ENCODE assay signal across 25 mouse cellular contexts in the genomic region with DNA sequence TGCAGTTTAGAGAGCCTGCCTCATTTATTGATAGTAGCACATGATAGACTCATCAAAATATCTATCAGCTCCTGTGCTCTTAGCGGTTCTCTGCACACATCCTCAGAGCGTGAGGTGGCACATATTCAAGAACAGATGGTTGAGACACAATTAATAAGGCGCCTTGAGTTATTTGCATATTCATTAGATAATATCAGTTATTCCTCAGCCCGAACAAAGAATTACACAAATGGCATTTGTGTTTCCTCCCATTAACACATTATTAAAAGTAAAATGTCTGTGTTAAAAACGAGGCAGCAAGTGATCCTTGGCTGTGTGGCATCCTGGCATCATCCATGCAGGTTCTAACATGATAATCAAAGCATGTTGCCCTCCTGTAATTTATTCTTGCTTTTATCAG.
DNase-seq lines count a peak whose midpoint lies in the region; ATAC-seq and TF ChIP-seq lines count a peak whose summit lies in the region.
"Had no signal": no experiment of that assay in that cellular context is flagged by ENCODE, and none has a peak within 500 bp of the region (broad histone marks: within the 10 kb centered on the region; RNA-seq: fewer than 3 reads in every experiment).

No protein-coding gene starts in this region.

- no peaks in the 10 kb centered on the region for H3K9me3 ChIP-seq in forebrain, embryonic 14.5 days (replicated peaks; ENCODE audit: control insufficient read depth, low read length)
- H3K9me3 ChIP-seq in forebrain, embryonic 10.5 days, result no peaks in the 10 kb centered on the region
- no peaks in the 10 kb centered on the region for H3K9me3 ChIP-seq in midbrain, postnatal 0 days (ENCODE audit: low read length)
- no peaks in the 10 kb centered on the region for H3K9me3 ChIP-seq in midbrain, embryonic 10.5 days (replicated peaks)
- no peaks in the 10 kb centered on the region for H3K9me3 ChIP-seq in forebrain, postnatal 0 days (ENCODE audit: low read length)
- H3K9me3 ChIP-seq: embryonic facial prominence, embryonic 12.5 days; heart, embryonic 13.5 days; limb, embryonic 12.5 days; liver, embryonic 15.5 days; midbrain, embryonic 12.5 days; neural tube, embryonic 12.5 days had no signal

- H3K4me2 ChIP-seq in forebrain, embryonic 14.5 days (ENCODE audit: low read length), result no peak overlapping the region
- H3K4me2 ChIP-seq in midbrain, postnatal 0 days (ENCODE audit: low read depth, low read length, poor library complexity, severe bottlenecking), result no peak overlapping the region
- H3K4me2 ChIP-seq in forebrain, postnatal 0 days (ENCODE audit: low read depth), result no peak overlapping the region
- H3K4me2 ChIP-seq: embryonic facial prominence, embryonic 12.5 days; heart, embryonic 13.5 days; limb, embryonic 12.5 days; liver, embryonic 15.5 days; lung, embryonic 14.5 days; midbrain, embryonic 12.5 days; neural tube, embryonic 12.5 days had no signal

- DNase-seq in forebrain, embryonic 14.5 days (ENCODE audit: low spot score), result peak; percentile 89
- no peak for DNase-seq in forebrain, embryonic 10.5 days (ENCODE audit: extremely low spot score, low spot score)
- DNase-seq in layer of hippocampus, adult 9-10 months (ENCODE audit: low spot score), result peak; percentile 8
- DNase-seq in layer of hippocampus, postnatal 25 days (ENCODE audit: extremely low spot score in 1 of 2, low spot score in 1 of 2), result no peak
- DNase-seq in midbrain, postnatal 0 days (ENCODE audit: low spot score), result peak; percentile 54
- no peak for DNase-seq in midbrain, embryonic 10.5 days (ENCODE audit: low spot score)
- DNase-seq in forebrain, postnatal 0 days, result peak; percentile 66
- no peak for DNase-seq in gastrocnemius, postnatal 4 days (ENCODE audit: low spot score in 2 of 2)
- DNase-seq: adrenal gland, postnatal 14 days; cerebellum, adult 2 months; embryo, embryonic 11 days; heart, postnatal 10 days; kidney, adult 11 months; kidney, postnatal 25 days; lung, embryonic 14.5 days; thymus, postnatal 4 days had no signal

- 32% methylated on average over 5 of the region's 5 CpGs for WGBS in forebrain, embryonic 14.5 days
- 89% methylated on average over 5 of the region's 5 CpGs for WGBS in forebrain, embryonic 10.5 days
- WGBS in midbrain, postnatal 0 days, result 48% methylated on average over 5 of the region's 5 CpGs
- WGBS in midbrain, embryonic 10.5 days, result 85% methylated on average over 5 of the region's 5 CpGs
- WGBS in forebrain, postnatal 0 days, result 20% methylated on average over 5 of the region's 5 CpGs

- no peak for TF ChIP-seq CTCF in midbrain, postnatal 0 days (IDR thresholded peaks at IDR 0.05)
- no peak for TF ChIP-seq CTCF in forebrain, postnatal 0 days (IDR thresholded peaks at IDR 0.05; ENCODE audit: low read depth)

- no peaks in the 10 kb centered on the region for H3K36me3 ChIP-seq in forebrain, embryonic 14.5 days (ENCODE audit: control insufficient read depth, insufficient read depth, low read length)
- H3K36me3 ChIP-seq in forebrain, embryonic 10.5 days (replicated peaks), result no peaks in the 10 kb centered on the region
- no peaks in the 10 kb centered on the region for H3K36me3 ChIP-seq in midbrain, postnatal 0 days (ENCODE audit: insufficient read depth, low read length)
- no peaks in the 10 kb centered on the region for H3K36me3 ChIP-seq in midbrain, embryonic 10.5 days
- H3K36me3 ChIP-seq in forebrain, postnatal 0 days (ENCODE audit: insufficient read depth), result no peaks in the 10 kb centered on the region
- H3K36me3 ChIP-seq: embryonic facial prominence, embryonic 12.5 days; heart, embryonic 13.5 days; limb, embryonic 12.5 days; liver, embryonic 15.5 days; midbrain, embryonic 12.5 days; neural tube, embryonic 12.5 days had no signal

- H3K27me3 ChIP-seq in forebrain, embryonic 14.5 days (replicated peaks; ENCODE audit: control insufficient read depth, insufficient read depth, low read length), result no peaks in the 10 kb centered on the region
- no peaks in the 10 kb centered on the region for H3K27me3 ChIP-seq in forebrain, embryonic 10.5 days (ENCODE audit: poor library complexity, severe bottlenecking)
- no peaks in the 10 kb centered on the region for H3K27me3 ChIP-seq in midbrain, postnatal 0 days (ENCODE audit: insufficient read depth, low read length)
- no peaks in the 10 kb centered on the region for H3K27me3 ChIP-seq in midbrain, embryonic 10.5 days (ENCODE audit: low read depth, poor library complexity, severe bottlenecking)
- no peaks in the 10 kb centered on the region for H3K27me3 ChIP-seq in forebrain, postnatal 0 days (ENCODE audit: insufficient read depth, low read length)
- H3K27me3 ChIP-seq: embryonic facial prominence, embryonic 12.5 days; heart, embryonic 13.5 days; limb, embryonic 12.5 days; liver, embryonic 15.5 days; midbrain, embryonic 12.5 days; neural tube, embryonic 12.5 days had no signal

- peak; percentile 90 for ATAC-seq in forebrain, embryonic 14.5 days
- no peak for ATAC-seq in midbrain, postnatal 0 days (ENCODE audit: low FRiP score)
- peak; percentile 79; the same call in 1 of the 2 replicates for ATAC-seq in forebrain, postnatal 0 days
- ATAC-seq: CD4-positive, CD25-positive, alpha-beta regulatory T cell, adult 4 months; inflammation-experienced regulatory T-cells, adult 6 months had no signal

- H3K4me3 ChIP-seq in forebrain, embryonic 14.5 days (ENCODE audit: low read depth, low read length), result no peak overlapping the region
- H3K4me3 ChIP-seq in forebrain, embryonic 10.5 days, result no peak overlapping the region
- no peak overlapping the region for H3K4me3 ChIP-seq in midbrain, postnatal 0 days (ENCODE audit: low read depth, low read length)
- H3K4me3 ChIP-seq in midbrain, embryonic 10.5 days, result no peak overlapping the region
- no peak overlapping the region for H3K4me3 ChIP-seq in forebrain, postnatal 0 days (ENCODE audit: low read depth, low read length)
- H3K4me3 ChIP-seq: embryonic facial prominence, embryonic 12.5 days; heart, embryonic 13.5 days; layer of hippocampus, adult 2 months; limb, embryonic 12.5 days; liver, embryonic 15.5 days; midbrain, embryonic 12.5 days; neural tube, embryonic 12.5 days had no signal

- H3K9ac ChIP-seq in forebrain, embryonic 14.5 days (ENCODE audit: low read length), result no peak overlapping the region
- no peak overlapping the region for H3K9ac ChIP-seq in midbrain, postnatal 0 days (replicated peaks; ENCODE audit: low read length, poor library complexity, severe bottlenecking)
- no peak overlapping the region for H3K9ac ChIP-seq in forebrain, postnatal 0 days
- H3K9ac ChIP-seq: embryonic facial prominence, embryonic 12.5 days; heart, embryonic 13.5 days; limb, embryonic 12.5 days; liver, embryonic 15.5 days; lung, embryonic 14.5 days; midbrain, embryonic 12.5 days; neural tube, embryonic 12.5 days had no signal

- H3K4me1 ChIP-seq in forebrain, embryonic 14.5 days (ENCODE audit: control insufficient read depth, insufficient read depth, low read length), result peaks cover 5% of the 10 kb centered on the region
- no peaks in the 10 kb centered on the region for H3K4me1 ChIP-seq in forebrain, embryonic 10.5 days
- H3K4me1 ChIP-seq in midbrain, postnatal 0 days (ENCODE audit: insufficient read depth, low read length), result no peaks in the 10 kb centered on the region
- no peaks in the 10 kb centered on the region for H3K4me1 ChIP-seq in midbrain, embryonic 10.5 days
- no peaks in the 10 kb centered on the region for H3K4me1 ChIP-seq in forebrain, postnatal 0 days (ENCODE audit: insufficient read depth)
- H3K4me1 ChIP-seq: embryonic facial prominence, embryonic 12.5 days; heart, embryonic 13.5 days; limb, embryonic 12.5 days; liver, embryonic 15.5 days; midbrain, embryonic 12.5 days; neural tube, embryonic 12.5 days had no signal

- peak overlapping the region; percentile 52 for H3K27ac ChIP-seq in forebrain, embryonic 14.5 days (ENCODE audit: low read depth, low read length)
- no peak overlapping the region for H3K27ac ChIP-seq in forebrain, embryonic 10.5 days
- no peak overlapping the region for H3K27ac ChIP-seq in midbrain, postnatal 0 days (ENCODE audit: low read depth, low read length)
- no peak overlapping the region for H3K27ac ChIP-seq in midbrain, embryonic 10.5 days (replicated peaks)
- 0 out of 2 replicates have a peak overlapping the region, but pooled peaks have one; percentile 47 for H3K27ac ChIP-seq in forebrain, postnatal 0 days (ENCODE audit: low read depth, low read length)
- H3K27ac ChIP-seq: embryonic facial prominence, embryonic 12.5 days; heart, embryonic 13.5 days; layer of hippocampus, adult 2 months; limb, embryonic 12.5 days; liver, embryonic 15.5 days; midbrain, embryonic 12.5 days; neural tube, embryonic 12.5 days had no signal

Comparison
In these comparisons a context has a peak if more than half of its experiments do, and no peak if none do; other contexts are left out.
1. DNase-seq: peak in forebrain, embryonic 14.5 days (single experiment), layer of hippocampus, adult 9-10 months (single experiment), midbrain, postnatal 0 days (single experiment) and forebrain, postnatal 0 days (single experiment); none in forebrain, embryonic 10.5 days (single experiment), layer of hippocampus, postnatal 25 days (0 of 2), midbrain, embryonic 10.5 days (single experiment) and gastrocnemius, postnatal 4 days (0 of 2).
2. H3K27ac ChIP-seq: peak in forebrain, embryonic 14.5 days (single experiment) and forebrain, postnatal 0 days (single experiment); none in forebrain, embryonic 10.5 days (single experiment), midbrain, postnatal 0 days (single experiment) and midbrain, embryonic 10.5 days (single experiment).